Mouse (Mus musculus) kidney, embryonic 14.5 days (tissue): ENCODE data around the gene Tcp10c. TPM values are rescaled to one million over a fixed set of nuclear protein-coding genes. Genes with fewer than 3 reads are reported as not detected.
"Not testable (repeated sequence)": the region's sequence is repeated elsewhere in the genome, so short reads cannot be mapped to it uniquely, and the experiment has no call there.

Experiments used
- ATAC-seq: fragments of 200-750 bp; cut with Nextera tagmentation; 2 replicates; pipeline ENCODE4 v1.8.0; 2017; ENCODE audit warnings: moderate number of reproducible peaks, mild to moderate bottlenecking, moderate TSS enrichment, moderate library complexity; ENCODE audit not compliant: low FRiP score, low TSS enrichment
- H3K27ac ChIP-seq: fragments of 300-500 bp; sonication (generic); 2 replicates; pipeline ENCODE4 v1.5.1; 2014; ENCODE audit warnings: low read depth, mild to moderate bottlenecking, low read length, moderate library complexity, mixed read lengths
- H3K27me3 ChIP-seq: fragments of 300-500 bp; sonication (generic); 2 replicates; pipeline ENCODE4 v1.6.1; 2014; ENCODE audit warnings: mild to moderate bottlenecking, low read length; ENCODE audit not compliant: control insufficient read depth, insufficient read depth
- H3K36me3 ChIP-seq: fragments of 300-500 bp; sonication (generic); 2 replicates; pipeline ENCODE4 v1.6.1; 2014; ENCODE audit warnings: low read length, mixed read lengths; ENCODE audit not compliant: control insufficient read depth, insufficient read depth
- H3K4me1 ChIP-seq: fragments of 300-500 bp; sonication (generic); 2 replicates; pipeline ENCODE4 v1.6.1; 2014; ENCODE audit warnings: low read length, mixed read lengths; ENCODE audit not compliant: control insufficient read depth, insufficient read depth
- H3K4me2 ChIP-seq: fragments of 300-500 bp; sonication (generic); replicated peaks from 2 replicates; pipeline ENCODE4 v1.6.1; 2014; ENCODE audit warnings: low read depth, mild to moderate bottlenecking, low read length
- H3K4me3 ChIP-seq: fragments of 300-500 bp; sonication (generic); 2 replicates; pipeline ENCODE4 v1.5.1; 2014; ENCODE audit warnings: mild to moderate bottlenecking, low read length
- H3K9ac ChIP-seq: fragments of 300-500 bp; sonication (generic); 2 replicates; pipeline ENCODE4 v1.6.1; 2014; ENCODE audit warnings: low read depth, mild to moderate bottlenecking, low read length, moderate library complexity
- H3K9me3 ChIP-seq: fragments of 300-500 bp; sonication (generic); 2 replicates; pipeline ENCODE4 v1.6.1; 2016; ENCODE audit warnings: low read length; ENCODE audit not compliant: control insufficient read depth
- WGBS: fragments of 180-500 bp; shearing (Covaris S2); extraction: QIAGEN DNeasy Blood & Tissue Kit; methylation state at CpG from one replicate; pipeline ENCODE4 v1.1.7; 2014; 5-methylcytosine and 5-hydroxymethylcytosine counted together
- polyA plus RNA-seq: library from polyadenylated mRNA; unstranded; fragments of >200 nt; fragmentation: Nextera tagmentation; extraction: Ambion mirVana; gene quantifications from 2 replicates; pipeline ENCODE4 v1.2.1, GENCODE M21; 2014

Gene Tcp10c
- polyA plus RNA-seq, 1 experiment from 2014 or later = not detected

- H3K4me2 ChIP-seq, ATAC-seq, H3K27ac ChIP-seq, H3K9ac ChIP-seq, H3K36me3 ChIP-seq, H3K27me3 ChIP-seq, H3K4me3 ChIP-seq, H3K4me1 ChIP-seq, H3K9me3 ChIP-seq: not testable (repeated sequence)
- WGBS = 81% methylated on average over 5 of the region's 6 CpGs
Observed at GRCm38 (mm10) chr17:13406701-13407100, 52.3 kb downstream of the Tcp10c start.

- whole genome bisulfite sequencing = 91% methylated on average over 3 of the region's 4 CpGs
- not testable (repeated sequence) for H3K4me1 ChIP-seq, H3K4me2 ChIP-seq, H3K36me3 ChIP-seq, H3K4me3 ChIP-seq, H3K27ac ChIP-seq, H3K9ac ChIP-seq, ATAC-seq, H3K9me3 ChIP-seq, H3K27me3 ChIP-seq
Observed at GRCm38 (mm10) chr17:13407621-13408256, 53.4 kb downstream of the Tcp10c start.

- 96% methylated on average over 9 of the region's 11 CpGs for WGBS
Observed at GRCm38 (mm10) chr17:13408257-13408633, 53.9 kb downstream of the Tcp10c start.

GRCm38 (mm10) chr17:13421022-13421591, 66.7 kb downstream of the Tcp10c start:
- H3K4me2 ChIP-seq, H3K4me1 ChIP-seq, H3K27me3 ChIP-seq, H3K27ac ChIP-seq, H3K9me3 ChIP-seq, ATAC-seq, H3K4me3 ChIP-seq, H3K36me3 ChIP-seq, H3K9ac ChIP-seq: not testable (repeated sequence)
- WGBS = 91% methylated on average over 9 of the region's 12 CpGs

More at GRCm38 (mm10) chr17:13408257-13408633, 53.9 kb downstream of the Tcp10c start:
- not testable (repeated sequence) for ATAC-seq, H3K4me1 ChIP-seq, H3K9ac ChIP-seq, H3K27me3 ChIP-seq, H3K4me2 ChIP-seq, H3K27ac ChIP-seq, H3K4me3 ChIP-seq, H3K36me3 ChIP-seq, H3K9me3 ChIP-seq

GRCm38 (mm10) chr17:13422638-13423037, 68.3 kb downstream of the Tcp10c start:
- not testable (repeated sequence) for H3K4me1 ChIP-seq, H3K27ac ChIP-seq, H3K36me3 ChIP-seq, ATAC-seq, H3K9me3 ChIP-seq, H3K27me3 ChIP-seq, H3K4me3 ChIP-seq, H3K4me2 ChIP-seq, H3K9ac ChIP-seq
- WGBS = 92% methylated on average over 5 of the region's 5 CpGs

GRCm38 (mm10) chr17:13423373-13424024, 69.1 kb downstream of the Tcp10c start:
- H3K27ac ChIP-seq, H3K9me3 ChIP-seq, H3K27me3 ChIP-seq, H3K4me1 ChIP-seq, H3K36me3 ChIP-seq, H3K4me2 ChIP-seq, ATAC-seq, H3K9ac ChIP-seq, H3K4me3 ChIP-seq: not testable (repeated sequence)
- 69% methylated on average over 8 of the region's 8 CpGs for WGBS

- 90% methylated on average over 6 of the region's 6 CpGs for WGBS
- H3K9me3 ChIP-seq, H3K4me3 ChIP-seq, ATAC-seq, H3K27ac ChIP-seq, H3K36me3 ChIP-seq, H3K9ac ChIP-seq, H3K4me1 ChIP-seq, H3K4me2 ChIP-seq, H3K27me3 ChIP-seq: not testable (repeated sequence)
Observed at GRCm38 (mm10) chr17:13424321-13424720, 69.9 kb downstream of the Tcp10c start.

- H3K9ac ChIP-seq, H3K27ac ChIP-seq, H3K9me3 ChIP-seq, H3K27me3 ChIP-seq, ATAC-seq, H3K4me3 ChIP-seq, H3K4me1 ChIP-seq, H3K4me2 ChIP-seq, H3K36me3 ChIP-seq: not testable (repeated sequence)
- 64% methylated on average over 2 of the region's 5 CpGs for WGBS
Observed at GRCm38 (mm10) chr17:13425694-13426093, 71.3 kb downstream of the Tcp10c start.

- WGBS = 93% methylated on average over 4 of the region's 6 CpGs
- H3K36me3 ChIP-seq, H3K27ac ChIP-seq, ATAC-seq, H3K4me2 ChIP-seq, H3K4me3 ChIP-seq, H3K9me3 ChIP-seq, H3K4me1 ChIP-seq, H3K9ac ChIP-seq, H3K27me3 ChIP-seq: not testable (repeated sequence)
Observed at GRCm38 (mm10) chr17:13426508-13426907, 72.1 kb downstream of the Tcp10c start.
